Mouse (Mus musculus): ENCODE measurements around the gene Kcnh6. TPM values are rescaled to one million over a fixed set of nuclear protein-coding genes. Genes with fewer than 3 reads are reported as not detected.
"Not testable (repeated sequence)": the region's sequence is repeated elsewhere in the genome, so short reads cannot be mapped to it uniquely, and the experiment has no call there.

Gene Kcnh6
- total and polyA plus RNA-seq, 2 experiments, result not detected

DNA sequence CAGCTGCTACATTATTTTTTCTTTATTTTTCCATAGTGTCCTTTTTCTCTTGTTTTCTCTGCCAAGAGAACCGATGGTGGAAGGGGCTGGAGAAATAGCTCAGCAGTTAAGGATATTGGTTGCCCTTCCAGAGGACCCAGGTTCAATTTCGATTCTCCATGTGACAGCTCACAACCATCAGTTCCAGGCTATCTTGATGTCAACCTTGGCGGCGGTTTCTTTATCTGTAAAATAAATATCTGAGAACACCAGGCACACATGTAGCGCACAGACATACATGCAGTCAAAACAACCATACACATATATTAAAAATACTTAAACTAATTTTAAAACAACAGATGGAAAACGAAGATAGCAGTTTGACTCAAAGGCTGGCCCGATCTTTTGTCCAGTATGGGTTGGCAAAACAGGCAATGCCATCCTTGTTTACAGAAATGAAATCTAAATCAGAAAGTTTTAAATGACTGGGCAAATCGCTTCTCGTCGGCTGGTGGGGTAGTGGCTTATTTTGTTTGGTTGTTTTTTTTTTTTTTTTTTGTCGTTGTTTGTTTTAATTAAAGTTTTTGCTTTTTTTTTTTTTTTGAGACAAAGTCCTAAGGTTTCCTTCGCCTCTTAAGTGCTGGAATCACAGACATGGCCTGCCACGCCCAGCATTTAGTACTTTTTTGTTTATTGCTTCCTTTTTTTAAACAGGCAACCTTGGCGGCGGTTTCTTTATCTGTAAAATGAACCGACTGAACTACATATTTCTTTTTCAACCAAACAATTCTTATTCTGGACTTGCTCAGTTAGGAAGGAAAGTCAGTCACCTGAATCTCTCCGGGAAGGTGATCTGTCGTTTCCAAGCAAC is 57.4 kb downstream of the Kcnh6 start:
- Histone ChIP-seq H3K4me1 (ENCODE audit: control insufficient read depth, insufficient read depth, low read length) (peaks cover 9% of the 10 kb centered on the region), H3K27ac (replicated peaks; ENCODE audit: insufficient read depth, low read depth, low read length) (no peak overlapping the region), H3K36me3 (ENCODE audit: control insufficient read depth, insufficient read depth, low read length) (peaks cover 3% of the 10 kb centered on the region; the same call in 1 of the 2 replicates), H3K27me3 (ENCODE audit: control insufficient read depth, insufficient read depth, low read length) (no peaks in the 10 kb centered on the region), H3K4me3 (ENCODE audit: insufficient read depth, low read depth, low read length) (peak overlapping the region; percentile 67), H3K9ac (ENCODE audit: low read depth, low read length) (no peak overlapping the region), H3K79me2 (ENCODE audit: control insufficient read depth, insufficient read depth, low read length) (peaks cover 3% of the 10 kb centered on the region)
- 45% methylated on average over 18 of the region's 18 CpGs for WGBS
- no peak for DNase-seq (ENCODE audit: extremely low read depth, low read depth, low spot score)
- TF ChIP-seq CTCF (IDR thresholded peaks at IDR 0.05; ENCODE audit: low read depth, low read length) (no peak), POLR2A (IDR thresholded peaks at IDR 0.05; ENCODE audit: extremely low read depth, insufficient read depth, low read length) (no peak)

DNA sequence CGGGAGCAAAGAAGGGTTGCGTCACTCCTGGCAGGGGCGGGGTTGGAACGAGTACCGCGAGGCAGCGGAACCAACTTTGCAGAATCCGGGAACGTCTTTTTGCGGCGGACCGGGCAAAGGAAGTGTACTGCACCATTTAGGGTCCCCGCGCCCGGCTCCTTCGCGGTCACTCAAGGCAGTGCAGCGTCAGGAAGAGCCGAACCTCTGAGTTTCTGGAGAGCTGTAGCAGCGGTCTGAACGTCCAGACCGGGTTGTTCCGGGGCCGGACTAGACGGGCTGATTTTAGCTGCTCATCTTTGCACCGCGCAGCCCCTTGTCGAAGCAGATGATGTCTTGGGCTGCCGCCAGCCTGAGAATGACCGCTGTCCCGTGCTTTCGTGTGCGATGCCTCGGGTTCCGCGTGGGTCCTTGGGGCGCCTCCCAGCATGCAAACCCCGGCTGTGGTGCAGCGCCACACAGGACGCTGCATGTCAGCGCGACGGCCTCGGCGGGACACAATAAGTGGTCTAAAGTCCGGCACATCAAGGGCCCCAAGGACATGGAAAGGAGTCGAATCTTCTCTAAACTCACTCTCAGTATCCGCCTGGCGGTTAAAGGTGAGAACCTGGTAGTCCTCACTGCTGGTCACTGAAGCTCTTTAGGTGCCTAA is 58.1 kb downstream of the Kcnh6 start, which contains the start of gene Taco1:
TSS of gene Taco1 (plus strand) at position 139 of the 649 bp plus-strand sequence.
- under 1% methylated on average over 49 of the region's 49 CpGs for WGBS
- peaks cover 6% of the 10 kb centered on the region; the same call in 1 of the 2 replicates for H3K36me3 ChIP-seq (ENCODE audit: control insufficient read depth, insufficient read depth, low read length)
- peak within 1 kb of the TSS; percentile 67 for H3K4me3 ChIP-seq (ENCODE audit: insufficient read depth, low read depth, low read length)
- TF ChIP-seq CTCF (IDR thresholded peaks at IDR 0.05; ENCODE audit: low read depth, low read length) (peak; percentile 52), POLR2A (IDR thresholded peaks at IDR 0.05; ENCODE audit: extremely low read depth, insufficient read depth, low read length) (peak; percentile 59; the same call in 1 of the 2 replicates)
- H3K27ac ChIP-seq (replicated peaks; ENCODE audit: insufficient read depth, low read depth, low read length), result peak within 1 kb of the TSS; percentile 45
- H3K4me1 ChIP-seq (ENCODE audit: control insufficient read depth, insufficient read depth, low read length), result peaks cover 9% of the 10 kb centered on the region
- H3K27me3 ChIP-seq (ENCODE audit: control insufficient read depth, insufficient read depth, low read length), result no peaks in the 10 kb centered on the region
- H3K79me2 ChIP-seq (ENCODE audit: control insufficient read depth, insufficient read depth, low read length), result peaks cover 3% of the 10 kb centered on the region
- H3K9ac ChIP-seq (ENCODE audit: low read depth, low read length), result peak within 1 kb of the TSS; percentile 88
- DNase-seq (ENCODE audit: extremely low read depth, low read depth, low spot score), result peak; percentile 90

DNA sequence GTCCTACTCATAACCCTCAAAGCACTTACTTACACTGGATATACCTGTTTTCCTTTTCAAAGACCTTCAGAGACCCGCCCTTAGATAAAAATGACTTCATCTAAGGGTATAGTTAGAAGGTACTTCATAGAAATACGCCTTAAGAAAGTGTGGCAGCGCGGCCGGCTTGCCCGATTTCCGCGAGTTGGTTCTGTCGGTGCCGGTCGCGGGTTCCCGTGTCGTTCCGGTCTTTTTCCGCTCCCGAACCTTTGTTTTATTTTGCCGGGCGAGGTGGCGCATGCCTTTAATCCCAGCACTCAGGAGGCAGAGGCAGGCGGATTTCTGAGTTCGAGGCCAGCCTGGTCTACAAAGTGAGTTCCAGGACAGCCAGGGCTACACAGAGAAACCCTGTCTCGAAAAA is 58.7 kb downstream of the Kcnh6 start:
- Histone ChIP-seq H3K9ac (ENCODE audit: low read depth, low read length) (peak overlapping the region; percentile 88), H3K4me3 (ENCODE audit: insufficient read depth, low read depth, low read length) (peak overlapping the region; percentile 67), H3K27ac (replicated peaks; ENCODE audit: insufficient read depth, low read depth, low read length) (peak overlapping the region; percentile 45), H3K36me3 (ENCODE audit: control insufficient read depth, insufficient read depth, low read length) (peaks cover 10% of the 10 kb centered on the region)
- not testable (repeated sequence) for H3K4me1 ChIP-seq (ENCODE audit: control insufficient read depth, insufficient read depth, low read length); H3K27me3 ChIP-seq (ENCODE audit: control insufficient read depth, insufficient read depth, low read length); H3K79me2 ChIP-seq (ENCODE audit: control insufficient read depth, insufficient read depth, low read length); DNase-seq (ENCODE audit: extremely low read depth, low read depth, low spot score)
- 5% methylated on average over 23 of the region's 23 CpGs for WGBS

DNA sequence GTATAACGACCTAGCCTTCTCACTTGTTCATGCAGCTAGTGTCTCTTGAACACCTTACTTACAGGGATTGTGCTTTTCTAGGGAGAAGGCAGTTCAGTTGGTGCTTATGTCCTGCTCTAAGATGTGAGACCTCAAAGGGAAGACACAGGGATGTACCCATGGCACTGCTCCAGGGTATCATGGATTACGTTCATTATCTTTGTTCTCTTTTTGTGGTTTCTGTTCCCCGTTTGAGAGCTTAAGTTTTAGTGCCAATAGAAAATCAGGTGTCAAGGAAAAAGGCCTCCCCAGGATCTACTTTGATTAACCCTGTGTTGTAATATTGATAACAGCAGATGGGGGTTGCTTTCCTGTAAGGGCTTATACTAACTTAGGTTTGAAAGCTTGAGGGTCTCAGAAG is 65.8 kb downstream of the Kcnh6 start:
- H3K9ac ChIP-seq (ENCODE audit: low read depth, low read length), result no peak overlapping the region
- H3K27me3 ChIP-seq (ENCODE audit: control insufficient read depth, insufficient read depth, low read length), result no peaks in the 10 kb centered on the region
- H3K4me1 ChIP-seq (ENCODE audit: control insufficient read depth, insufficient read depth, low read length), result no peaks in the 10 kb centered on the region
- H3K27ac ChIP-seq (replicated peaks; ENCODE audit: insufficient read depth, low read depth, low read length), result no peak overlapping the region
- no peaks in the 10 kb centered on the region for H3K79me2 ChIP-seq (ENCODE audit: control insufficient read depth, insufficient read depth, low read length)
- 80% methylated on average over 3 of the region's 3 CpGs for WGBS
- no peak for DNase-seq (ENCODE audit: extremely low read depth, low read depth, low spot score)
- H3K4me3 ChIP-seq (ENCODE audit: insufficient read depth, low read depth, low read length), result no peak overlapping the region
- peaks cover 34% of the 10 kb centered on the region for H3K36me3 ChIP-seq (ENCODE audit: control insufficient read depth, insufficient read depth, low read length)
- TF ChIP-seq POLR2A (IDR thresholded peaks at IDR 0.05; ENCODE audit: extremely low read depth, insufficient read depth, low read length), result no peak
- no peak for TF ChIP-seq CTCF (IDR thresholded peaks at IDR 0.05; ENCODE audit: low read depth, low read length)

DNA sequence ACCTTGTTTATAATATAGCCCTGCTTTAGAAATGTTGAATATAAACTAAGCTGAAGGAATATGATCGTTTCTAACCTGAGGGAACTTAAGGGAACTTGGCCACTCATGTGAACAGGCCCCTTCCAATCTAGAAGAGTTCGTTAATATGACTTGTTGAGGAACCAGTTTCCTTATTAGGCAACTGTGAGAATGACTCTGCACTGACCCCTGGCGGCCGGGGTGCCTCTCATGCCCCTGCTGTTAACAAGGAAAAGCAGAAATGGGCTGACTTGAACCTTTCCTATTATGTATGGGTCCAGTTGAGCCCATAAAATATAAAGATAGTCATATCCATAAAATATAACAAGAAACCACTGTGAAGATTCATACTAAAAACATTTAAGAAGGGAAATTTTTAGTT is 68.4 kb downstream of the Kcnh6 start:
- peaks cover 26% of the 10 kb centered on the region for H3K36me3 ChIP-seq (ENCODE audit: control insufficient read depth, insufficient read depth, low read length)
- no peaks in the 10 kb centered on the region for H3K27me3 ChIP-seq (ENCODE audit: control insufficient read depth, insufficient read depth, low read length)
- DNase-seq (ENCODE audit: extremely low read depth, low read depth, low spot score), result peak; percentile 57
- H3K79me2 ChIP-seq (ENCODE audit: control insufficient read depth, insufficient read depth, low read length), result no peaks in the 10 kb centered on the region
- no peak overlapping the region for H3K9ac ChIP-seq (ENCODE audit: low read depth, low read length)
- TF ChIP-seq CTCF (IDR thresholded peaks at IDR 0.05; ENCODE audit: low read depth, low read length) (peak; percentile 95), POLR2A (IDR thresholded peaks at IDR 0.05; ENCODE audit: extremely low read depth, insufficient read depth, low read length) (no peak)
- H3K4me3 ChIP-seq (ENCODE audit: insufficient read depth, low read depth, low read length), result no peak overlapping the region
- H3K4me1 ChIP-seq (ENCODE audit: control insufficient read depth, insufficient read depth, low read length), result no peaks in the 10 kb centered on the region
- WGBS, result 4% methylated on average over 4 of the region's 4 CpGs
- no peak overlapping the region for H3K27ac ChIP-seq (replicated peaks; ENCODE audit: insufficient read depth, low read depth, low read length)

Other genes starting within 250 kb of the Kcnh6 start
- 3.2 and 3.4 TPM in 2 replicates for gene Cyb561, start 54.8 kb upstream of the Kcnh6 start, total RNA-seq (2014; rRNA removed)
- gene Cyb561, start 54.8 kb upstream of the Kcnh6 start, polyA plus RNA-seq (2012; rRNA removed), result 2.4 and 3.7 TPM in 2 replicates
- gene Ace, start 40.2 kb upstream of the Kcnh6 start, total RNA-seq (2014; rRNA removed), result 0.28 and 0.74 TPM in 2 replicates
- gene Ace, start 40.2 kb upstream of the Kcnh6 start, polyA plus RNA-seq (2012; rRNA removed), result 0.42 and 0.60 TPM in 2 replicates
- not detected in 2 replicates for gene Ace3, start 13.4 kb upstream of the Kcnh6 start, total RNA-seq (2014; rRNA removed)
- not detected in 2 replicates for gene Ace3, start 13.4 kb upstream of the Kcnh6 start, polyA plus RNA-seq (2012; rRNA removed)
- 17.1 and 24.0 TPM in 2 replicates for gene Dcaf7, start 28.7 kb downstream of the Kcnh6 start, total RNA-seq (2014; rRNA removed)
- gene Dcaf7, start 28.7 kb downstream of the Kcnh6 start, polyA plus RNA-seq (2012; rRNA removed), result 15.9 and 18.3 TPM in 2 replicates
- 31.3 and 33.7 TPM in 2 replicates for gene Taco1, start 57.9 kb downstream of the Kcnh6 start, total RNA-seq (2014; rRNA removed)
- 19.1 and 20.0 TPM in 2 replicates for gene Taco1, start 57.9 kb downstream of the Kcnh6 start, polyA plus RNA-seq (2012; rRNA removed)
- 12.3 and 14.9 TPM in 2 replicates for gene Map3k3, start 76.5 kb downstream of the Kcnh6 start, total RNA-seq (2014; rRNA removed)
- gene Map3k3, start 76.5 kb downstream of the Kcnh6 start, polyA plus RNA-seq (2012; rRNA removed), result 7.6 and 9.7 TPM in 2 replicates
- not detected in 2 replicates for gene Gm10840, start 152.7 kb downstream of the Kcnh6 start, total RNA-seq (2014; rRNA removed)
- gene Gm10840, start 152.7 kb downstream of the Kcnh6 start, polyA plus RNA-seq (2012; rRNA removed), result not detected in 2 replicates
- 9.4 and 9.7 TPM in 2 replicates for gene Limd2, start 152.7 kb downstream of the Kcnh6 start, total RNA-seq (2014; rRNA removed)
- gene Limd2, start 152.7 kb downstream of the Kcnh6 start, polyA plus RNA-seq (2012; rRNA removed), result 21.8 and 26.3 TPM in 2 replicates
- 1.8 and 2.8 TPM in 2 replicates for gene Strada, start 194.0 kb downstream of the Kcnh6 start, total RNA-seq (2014; rRNA removed)
- 3.1 and 3.9 TPM in 2 replicates for gene Strada, start 194.0 kb downstream of the Kcnh6 start, polyA plus RNA-seq (2012; rRNA removed)
- gene Ccdc47, start 208.2 kb downstream of the Kcnh6 start, total RNA-seq (2014; rRNA removed), result 42.6 and 48.9 TPM in 2 replicates
- 12.8 and 16.9 TPM in 2 replicates for gene Ccdc47, start 208.2 kb downstream of the Kcnh6 start, polyA plus RNA-seq (2012; rRNA removed)
- 16.0 and 19.7 TPM in 2 replicates for gene Ddx42, start 208.8 kb downstream of the Kcnh6 start, total RNA-seq (2014; rRNA removed)
- gene Ddx42, start 208.8 kb downstream of the Kcnh6 start, polyA plus RNA-seq (2012; rRNA removed), result 4.8 and 5.1 TPM in 2 replicates
- 19.7 and 20.7 TPM in 2 replicates for gene Ftsj3, start 248.0 kb downstream of the Kcnh6 start, total RNA-seq (2014; rRNA removed)
- 8.8 and 13.8 TPM in 2 replicates for gene Ftsj3, start 248.0 kb downstream of the Kcnh6 start, polyA plus RNA-seq (2012; rRNA removed)
- 60.3 and 65.2 TPM in 2 replicates for gene Psmc5, start 248.0 kb downstream of the Kcnh6 start, total RNA-seq (2014; rRNA removed)
- gene Psmc5, start 248.0 kb downstream of the Kcnh6 start, polyA plus RNA-seq (2012; rRNA removed), result 37.7 and 43.2 TPM in 2 replicates

Measured in liver, adult 2 months (tissue).